Comparison of ENCODE assay signal across 25 mouse cellular contexts in genomic region chr6:28751186-28751585, GRCm38 (mm10).
DNase-seq lines count a peak whose midpoint lies in the region; ATAC-seq and TF ChIP-seq lines count a peak whose summit lies in the region.
"Had no signal": no experiment of that assay in that cellular context is flagged by ENCODE, and none has a peak within 500 bp of the region (broad histone marks: within the 10 kb centered on the region; RNA-seq: fewer than 3 reads in every experiment).

No protein-coding gene starts in this region.

- peaks cover 30% of the 10 kb centered on the region for H3K4me1 ChIP-seq in kidney, embryonic 15.5 days
- H3K4me1 ChIP-seq in kidney, embryonic 14.5 days (ENCODE audit: control insufficient read depth, insufficient read depth, low read length), result 0 out of 2 replicates have a peak, but pooled peaks cover 11% of the 10 kb centered on the region
- H3K4me1 ChIP-seq in limb, embryonic 14.5 days (ENCODE audit: control insufficient read depth, insufficient read depth, low read length), result peaks cover 4% of the 10 kb centered on the region; the same call in 1 of the 2 replicates
- H3K4me1 ChIP-seq in limb, embryonic 10.5 days, result 0 out of 2 replicates have a peak, but pooled peaks cover 4% of the 10 kb centered on the region
- peaks cover 54% of the 10 kb centered on the region for H3K4me1 ChIP-seq in neural tube, embryonic 13.5 days (replicated peaks)
- H3K4me1 ChIP-seq: intestine, embryonic 15.5 days had no signal

- 54% methylated on average over 3 of the region's 3 CpGs for WGBS in kidney, embryonic 15.5 days
- 64% methylated on average over 3 of the region's 3 CpGs for WGBS in kidney, embryonic 14.5 days
- WGBS in limb, embryonic 14.5 days, result 36% methylated on average over 3 of the region's 3 CpGs
- 95% methylated on average over 3 of the region's 3 CpGs for WGBS in limb, embryonic 10.5 days
- WGBS in neural tube, embryonic 13.5 days, result 81% methylated on average over 3 of the region's 3 CpGs

- no peak overlapping the region for H3K4me3 ChIP-seq in kidney, embryonic 15.5 days (replicated peaks)
- H3K4me3 ChIP-seq in kidney, embryonic 14.5 days (ENCODE audit: low read length), result no peak overlapping the region
- H3K4me3 ChIP-seq in limb, embryonic 14.5 days (replicated peaks; ENCODE audit: low read length), result no peak overlapping the region
- no peak overlapping the region for H3K4me3 ChIP-seq in limb, embryonic 10.5 days
- H3K4me3 ChIP-seq in neural tube, embryonic 13.5 days, result no peak overlapping the region
- H3K4me3 ChIP-seq: forebrain, embryonic 13.5 days; heart, embryonic 10.5 days; heart, embryonic 15.5 days; hindbrain, embryonic 12.5 days; intestine, embryonic 15.5 days; left cerebral cortex, adult 2 months; limb, embryonic 13.5 days; liver, embryonic 13.5 days; lung, embryonic 15.5 days had no signal

- 0 out of 2 replicates have a peak overlapping the region, but pooled peaks have one; percentile 58 for H3K27ac ChIP-seq in kidney, embryonic 15.5 days
- no peak overlapping the region; the same call in 1 of the 2 replicates for H3K27ac ChIP-seq in kidney, embryonic 14.5 days (ENCODE audit: low read depth, low read length)
- no peak overlapping the region for H3K27ac ChIP-seq in limb, embryonic 14.5 days (replicated peaks; ENCODE audit: low read depth, low read length)
- H3K27ac ChIP-seq in limb, embryonic 10.5 days, result no peak overlapping the region
- H3K27ac ChIP-seq in neural tube, embryonic 13.5 days (replicated peaks), result 0 out of 2 replicates have a peak overlapping the region, but pooled peaks have one; percentile 0
- H3K27ac ChIP-seq: forebrain, embryonic 13.5 days; heart, embryonic 10.5 days; heart, embryonic 15.5 days; hindbrain, embryonic 12.5 days; hindbrain, postnatal 0 days; intestine, embryonic 15.5 days; limb, embryonic 13.5 days; liver, embryonic 13.5 days; lung, embryonic 15.5 days had no signal

- peaks cover 13% of the 10 kb centered on the region for H3K36me3 ChIP-seq in kidney, embryonic 15.5 days
- peaks cover 5% of the 10 kb centered on the region; the same call in 1 of the 2 replicates for H3K36me3 ChIP-seq in kidney, embryonic 14.5 days (ENCODE audit: control insufficient read depth, insufficient read depth, low read length)
- peaks cover 15% of the 10 kb centered on the region for H3K36me3 ChIP-seq in limb, embryonic 14.5 days (ENCODE audit: control insufficient read depth, insufficient read depth, low read length)
- H3K36me3 ChIP-seq in limb, embryonic 10.5 days, result peaks cover 13% of the 10 kb centered on the region
- peaks cover 3% of the 10 kb centered on the region; the same call in 1 of the 2 replicates for H3K36me3 ChIP-seq in neural tube, embryonic 13.5 days
- H3K36me3 ChIP-seq: heart, embryonic 15.5 days had no signal

- H3K4me2 ChIP-seq in kidney, embryonic 15.5 days, result no peak overlapping the region
- H3K4me2 ChIP-seq in kidney, embryonic 14.5 days (replicated peaks; ENCODE audit: low read depth, low read length), result no peak overlapping the region
- no peak overlapping the region for H3K4me2 ChIP-seq in limb, embryonic 14.5 days (replicated peaks; ENCODE audit: low read depth, low read length, severe bottlenecking)
- no peak overlapping the region for H3K4me2 ChIP-seq in neural tube, embryonic 13.5 days
- H3K4me2 ChIP-seq: forebrain, embryonic 13.5 days; heart, embryonic 15.5 days; hindbrain, embryonic 12.5 days; intestine, embryonic 15.5 days; limb, embryonic 13.5 days; liver, embryonic 13.5 days; lung, embryonic 15.5 days had no signal

- H3K9me3 ChIP-seq in kidney, embryonic 15.5 days (replicated peaks), result no peaks in the 10 kb centered on the region
- no peaks in the 10 kb centered on the region for H3K9me3 ChIP-seq in kidney, embryonic 14.5 days (ENCODE audit: control insufficient read depth, low read length)
- no peaks in the 10 kb centered on the region for H3K9me3 ChIP-seq in limb, embryonic 14.5 days (ENCODE audit: control insufficient read depth, low read length)
- no peaks in the 10 kb centered on the region for H3K9me3 ChIP-seq in limb, embryonic 10.5 days (replicated peaks)
- no peaks in the 10 kb centered on the region for H3K9me3 ChIP-seq in neural tube, embryonic 13.5 days
- H3K9me3 ChIP-seq: forebrain, embryonic 13.5 days; heart, embryonic 10.5 days; heart, embryonic 15.5 days; hindbrain, embryonic 12.5 days; intestine, embryonic 15.5 days; limb, embryonic 13.5 days; liver, embryonic 13.5 days; lung, embryonic 15.5 days had no signal

- no peak for TF ChIP-seq POLR2A in limb, embryonic 14.5 days (IDR thresholded peaks at IDR 0.05; ENCODE audit: borderline replicate concordance, extremely low read depth, insufficient read depth, insufficient read length)

- H3K27me3 ChIP-seq in kidney, embryonic 15.5 days, result no peaks in the 10 kb centered on the region
- no peaks in the 10 kb centered on the region for H3K27me3 ChIP-seq in kidney, embryonic 14.5 days (ENCODE audit: control insufficient read depth, insufficient read depth, low read length)
- no peaks in the 10 kb centered on the region for H3K27me3 ChIP-seq in limb, embryonic 14.5 days (ENCODE audit: control insufficient read depth, insufficient read depth, low read length)
- no peaks in the 10 kb centered on the region for H3K27me3 ChIP-seq in limb, embryonic 10.5 days (ENCODE audit: low read depth, poor library complexity, severe bottlenecking)
- H3K27me3 ChIP-seq in neural tube, embryonic 13.5 days, result no peaks in the 10 kb centered on the region
- H3K27me3 ChIP-seq: CH12.LX; forebrain, embryonic 13.5 days; heart, embryonic 15.5 days; hindbrain, embryonic 12.5 days; intestine, embryonic 15.5 days; limb, embryonic 13.5 days; liver, embryonic 13.5 days; lung, embryonic 15.5 days had no signal

- ATAC-seq in kidney, embryonic 15.5 days (replicated peaks; ENCODE audit: low FRiP score), result no peak
- ATAC-seq in kidney, embryonic 14.5 days (ENCODE audit: low FRiP score, low TSS enrichment), result no peak
- ATAC-seq in limb, embryonic 14.5 days (ENCODE audit: low FRiP score, low read depth), result peak; percentile 57
- no peak for ATAC-seq in neural tube, embryonic 13.5 days (ENCODE audit: low read depth)
- no peak for ATAC-seq in monocyte, adult 5-6 weeks (replicated peaks; ENCODE audit: insufficient number of reproducible peaks, low FRiP score, low TSS enrichment, poor library complexity, severe bottlenecking)
- ATAC-seq: forebrain, embryonic 13.5 days; hindbrain, postnatal 0 days; intestine, embryonic 15.5 days had no signal

- no peak overlapping the region for H3K9ac ChIP-seq in kidney, embryonic 15.5 days
- no peak overlapping the region for H3K9ac ChIP-seq in kidney, embryonic 14.5 days (ENCODE audit: low read depth, low read length)
- no peak overlapping the region for H3K9ac ChIP-seq in limb, embryonic 14.5 days (ENCODE audit: low read depth, low read length, severe bottlenecking)
- H3K9ac ChIP-seq in neural tube, embryonic 13.5 days, result no peak overlapping the region
- H3K9ac ChIP-seq: forebrain, embryonic 13.5 days; heart, embryonic 15.5 days; hindbrain, embryonic 12.5 days; intestine, embryonic 15.5 days; limb, embryonic 13.5 days; liver, embryonic 13.5 days; lung, embryonic 15.5 days had no signal

- peak; percentile 30 for DNase-seq in limb, embryonic 14.5 days (ENCODE audit: low spot score)
- no peak for DNase-seq in limb, embryonic 10.5 days (ENCODE audit: low spot score)
- DNase-seq in neural tube, embryonic 10.5 days (ENCODE audit: extremely low spot score, low spot score), result no peak
- DNase-seq: adrenal gland, postnatal 25 days; gastrocnemius, postnatal 14 days; kidney, adult 2 months; liver, embryonic 13.5 days; midbrain, embryonic 14.5 days; right cerebral cortex, adult 18-20 months; spleen, adult 18-20 months; thymus, postnatal 14 days had no signal

Comparison
In these comparisons a context has a peak if more than half of its experiments do, and no peak if none do; other contexts are left out.
1. H3K27ac ChIP-seq: peak in kidney, embryonic 15.5 days (single experiment) and neural tube, embryonic 13.5 days (single experiment); none in kidney, embryonic 14.5 days (single experiment), limb, embryonic 14.5 days (single experiment) and limb, embryonic 10.5 days (single experiment).